Mouse (Mus musculus) hindbrain, embryonic 13.5 days (tissue): ENCODE measurements at regions not wholly inside any gene's neighbourhood (a gene's known extent, or its start where the extent isn't known, plus 50 kb on each side); places are given as distances from the start of the nearest gene placed in this dataset.
"Not testable (repeated sequence)": the region's sequence is repeated elsewhere in the genome, so short reads cannot be mapped to it uniquely, and the experiment has no call there.

Source experiments
- ATAC-seq: fragments of 200-750 bp; cut with Nextera tagmentation; 2 replicates; pipeline ENCODE4 v1.8.0; 2017; ENCODE audit warnings: moderate TSS enrichment; ENCODE audit not compliant: low FRiP score
- H3K27ac ChIP-seq: fragments of 300-500 bp; sonication (generic); 2 replicates; pipeline ENCODE4 v1.5.1; 2015; ENCODE audit warnings: inconsistent platforms, mild to moderate bottlenecking, moderate library complexity
- H3K27me3 ChIP-seq: fragments of 300-500 bp; sonication (generic); 2 replicates; pipeline ENCODE4 v1.6.1; 2015; ENCODE audit warnings: mild to moderate bottlenecking, inconsistent platforms
- H3K36me3 ChIP-seq: fragments of 300-500 bp; sonication (generic); 2 replicates; pipeline ENCODE4 v1.6.1; 2015; ENCODE audit warnings: mild to moderate bottlenecking, inconsistent platforms
- H3K4me1 ChIP-seq: fragments of 300-500 bp; sonication (generic); replicated peaks from 2 replicates; pipeline ENCODE4 v1.6.1; 2015; ENCODE audit warnings: inconsistent platforms
- H3K4me2 ChIP-seq: fragments of 300-500 bp; sonication (generic); 2 replicates; pipeline ENCODE4 v1.6.1; 2015; ENCODE audit warnings: inconsistent platforms, mild to moderate bottlenecking, moderate library complexity
- H3K4me3 ChIP-seq: fragments of 300-500 bp; sonication (generic); 2 replicates; pipeline ENCODE4 v1.5.1; 2015; ENCODE audit warnings: mild to moderate bottlenecking, inconsistent platforms
- H3K9ac ChIP-seq: fragments of 300-500 bp; sonication (generic); 2 replicates; pipeline ENCODE4 v1.6.1; 2015; ENCODE audit warnings: mild to moderate bottlenecking, inconsistent platforms
- H3K9me3 ChIP-seq: fragments of 300-500 bp; sonication (generic); 2 replicates; pipeline ENCODE4 v1.6.1; 2016; ENCODE audit warnings: inconsistent platforms
- WGBS: fragments of 180-500 bp; shearing (Covaris S2); methylation state at CpG from one replicate; pipeline ENCODE4 v1.1.7; 2015; 5-methylcytosine and 5-hydroxymethylcytosine counted together

- no peak overlapping the region for H3K9ac ChIP-seq
- no peaks in the 10 kb centered on the region for H3K27me3 ChIP-seq
- no peaks in the 10 kb centered on the region for H3K9me3 ChIP-seq
- no peak overlapping the region for H3K27ac ChIP-seq
- H3K4me3 ChIP-seq, result no peak overlapping the region
- H3K4me2 ChIP-seq, result no peak overlapping the region
- no peaks in the 10 kb centered on the region for H3K36me3 ChIP-seq
- no peak for ATAC-seq
- no peaks in the 10 kb centered on the region for H3K4me1 ChIP-seq
These were observed 811.6 kb upstream of the 4930444P10Rik start for GRCm38 (mm10) chr1:16904690-16905089.

GRCm38 (mm10) chr1:16868383-16868782 is 775.3 kb upstream of the 4930444P10Rik start:
- H3K27ac ChIP-seq, H3K36me3 ChIP-seq, H3K9ac ChIP-seq, H3K27me3 ChIP-seq, H3K4me2 ChIP-seq, H3K4me1 ChIP-seq, H3K9me3 ChIP-seq, ATAC-seq, H3K4me3 ChIP-seq: not testable (repeated sequence)
- 79% methylated on average over 3 of the region's 3 CpGs for WGBS

GRCm38 (mm10) chr1:16867086-16867835 is 774.1 kb upstream of the 4930444P10Rik start:
- not testable (repeated sequence) for ATAC-seq, H3K27me3 ChIP-seq
- WGBS, result 86% methylated on average over 6 of the region's 6 CpGs

GRCm38 (mm10) chr1:16837111-16837510 is 744.0 kb upstream of the 4930444P10Rik start:
- ATAC-seq, result no peak
- Histone ChIP-seq H3K4me1 (no peaks in the 10 kb centered on the region), H3K27me3 (no peaks in the 10 kb centered on the region), H3K4me2 (no peak overlapping the region), H3K9ac (no peak overlapping the region), H3K36me3 (no peaks in the 10 kb centered on the region), H3K4me3 (no peak overlapping the region), H3K9me3 (no peaks in the 10 kb centered on the region), H3K27ac (no peak overlapping the region)

More at GRCm38 (mm10) chr1:16867086-16867835, 774.1 kb upstream of the 4930444P10Rik start:
- not testable (repeated sequence) for H3K4me1 ChIP-seq, H3K27ac ChIP-seq, H3K4me3 ChIP-seq, H3K9me3 ChIP-seq, H3K9ac ChIP-seq, H3K36me3 ChIP-seq, H3K4me2 ChIP-seq

GRCm38 (mm10) chr1:16824709-16825108 is 731.6 kb upstream of the 4930444P10Rik start:
- not testable (repeated sequence) for H3K4me1 ChIP-seq, ATAC-seq, H3K27ac ChIP-seq, H3K4me2 ChIP-seq, H3K4me3 ChIP-seq, H3K9me3 ChIP-seq, H3K27me3 ChIP-seq, H3K9ac ChIP-seq, H3K36me3 ChIP-seq
- WGBS, result 74% methylated on average over 4 of the region's 4 CpGs

- Histone ChIP-seq H3K27me3 (no peaks in the 10 kb centered on the region), H3K9me3 (no peaks in the 10 kb centered on the region), H3K27ac (no peak overlapping the region), H3K4me2 (no peak overlapping the region), H3K36me3 (no peaks in the 10 kb centered on the region), H3K4me1 (no peaks in the 10 kb centered on the region), H3K4me3 (no peak overlapping the region), H3K9ac (no peak overlapping the region)
- ATAC-seq, result no peak
- 66% methylated on average over 3 of the region's 3 CpGs for WGBS
These were observed 730.9 kb upstream of the 4930444P10Rik start for GRCm38 (mm10) chr1:16824057-16824456.

GRCm38 (mm10) chr1:16821186-16821585 is 728.1 kb upstream of the 4930444P10Rik start:
- no peaks in the 10 kb centered on the region for H3K4me1 ChIP-seq
- WGBS, result 73% methylated on average over 2 of the region's 2 CpGs
- ATAC-seq, result no peak

GRCm38 (mm10) chr1:16816572-16816971 is 723.4 kb upstream of the 4930444P10Rik start:
- Histone ChIP-seq H3K36me3 (no peaks in the 10 kb centered on the region), H3K27me3 (no peaks in the 10 kb centered on the region), H3K4me2 (no peak overlapping the region), H3K4me3 (no peak overlapping the region), H3K27ac (no peak overlapping the region), H3K9me3 (no peaks in the 10 kb centered on the region), H3K9ac (no peak overlapping the region), H3K4me1 (no peaks in the 10 kb centered on the region)
- 93% methylated on average over 7 of the region's 7 CpGs for WGBS
- no peak for ATAC-seq

More at GRCm38 (mm10) chr1:16821186-16821585, 728.1 kb upstream of the 4930444P10Rik start:
- Histone ChIP-seq H3K27ac (no peak overlapping the region), H3K4me3 (no peak overlapping the region), H3K9me3 (no peaks in the 10 kb centered on the region), H3K27me3 (no peaks in the 10 kb centered on the region), H3K4me2 (no peak overlapping the region), H3K36me3 (no peaks in the 10 kb centered on the region), H3K9ac (no peak overlapping the region)

GRCm38 (mm10) chr1:16815731-16816130 is 722.6 kb upstream of the 4930444P10Rik start:
- ATAC-seq, result no peak
- no peak overlapping the region for H3K4me3 ChIP-seq
- H3K36me3 ChIP-seq, result no peaks in the 10 kb centered on the region

GRCm38 (mm10) chr1:16809370-16810150 is 716.4 kb upstream of the 4930444P10Rik start:
- Histone ChIP-seq H3K36me3 (no peaks in the 10 kb centered on the region), H3K9me3 (no peaks in the 10 kb centered on the region), H3K27ac (no peak overlapping the region), H3K9ac (no peak overlapping the region), H3K27me3 (no peaks in the 10 kb centered on the region), H3K4me1 (no peaks in the 10 kb centered on the region), H3K4me3 (no peak overlapping the region), H3K4me2 (no peak overlapping the region)
- ATAC-seq, result no peak
- WGBS, result 93% methylated on average over 10 of the region's 10 CpGs

More at GRCm38 (mm10) chr1:16815731-16816130, 722.6 kb upstream of the 4930444P10Rik start:
- Histone ChIP-seq H3K27me3 (no peaks in the 10 kb centered on the region), H3K9me3 (no peaks in the 10 kb centered on the region), H3K4me1 (no peaks in the 10 kb centered on the region), H3K9ac (no peak overlapping the region), H3K4me2 (no peak overlapping the region), H3K27ac (no peak overlapping the region)

GRCm38 (mm10) chr1:16798292-16798691 is 705.2 kb upstream of the 4930444P10Rik start:
- no peaks in the 10 kb centered on the region for H3K4me1 ChIP-seq
- no peaks in the 10 kb centered on the region for H3K36me3 ChIP-seq
- H3K9me3 ChIP-seq, result no peaks in the 10 kb centered on the region
- H3K27ac ChIP-seq, result no peak overlapping the region
- H3K27me3 ChIP-seq, result no peaks in the 10 kb centered on the region
- 76% methylated on average over 6 of the region's 6 CpGs for WGBS
- no peak overlapping the region for H3K4me3 ChIP-seq
- peak; percentile 78 for ATAC-seq
- H3K4me2 ChIP-seq, result no peak overlapping the region
- no peak overlapping the region for H3K9ac ChIP-seq

GRCm38 (mm10) chr1:16796449-16796848 is 703.3 kb upstream of the 4930444P10Rik start:
- no peak overlapping the region for H3K9ac ChIP-seq
- no peak for ATAC-seq
- no peaks in the 10 kb centered on the region for H3K27me3 ChIP-seq
- H3K36me3 ChIP-seq, result no peaks in the 10 kb centered on the region
- H3K4me1 ChIP-seq, result no peaks in the 10 kb centered on the region
- no peak overlapping the region for H3K4me2 ChIP-seq
- no peak overlapping the region for H3K27ac ChIP-seq
- WGBS, result 96% methylated on average over 1 of the region's 1 CpGs
- no peak overlapping the region for H3K4me3 ChIP-seq
- H3K9me3 ChIP-seq, result no peaks in the 10 kb centered on the region
